Mouse (Mus musculus) forebrain, embryonic 11.5 days (tissue): Measurements from ENCODE around the gene Sec13. TPM values are rescaled to one million over a fixed set of nuclear protein-coding genes. Genes with fewer than 3 reads are reported as not detected.

Experiments used
- ATAC-seq: fragments of 200-750 bp; cut with Nextera tagmentation; replicated peaks from 2 replicates; pipeline ENCODE4 v1.8.0; 2017; ENCODE audit warnings: moderate TSS enrichment; ENCODE audit not compliant: low FRiP score
- DNase-seq: peaks from one replicate; pipeline ENCODE4 v3.0.0-alpha.2; 2017; ENCODE audit warnings: low spot score
- H3K27ac ChIP-seq: fragments of 300-500 bp; sonication (generic); 2 replicates; pipeline ENCODE4 v1.5.1; 2014; ENCODE audit warnings: low read depth, low read length
- H3K27me3 ChIP-seq: fragments of 300-500 bp; sonication (generic); 2 replicates; pipeline ENCODE4 v1.6.1; 2014; ENCODE audit warnings: mild to moderate bottlenecking, low read length, mixed read lengths; ENCODE audit not compliant: control insufficient read depth, insufficient read depth
- H3K36me3 ChIP-seq: fragments of 300-500 bp; sonication (generic); 2 replicates; pipeline ENCODE4 v1.6.1; 2014; ENCODE audit warnings: mild to moderate bottlenecking, low read length, moderate library complexity, mixed read lengths; ENCODE audit not compliant: control insufficient read depth, insufficient read depth
- H3K4me1 ChIP-seq: fragments of 300-500 bp; sonication (generic); replicated peaks from 2 replicates; pipeline ENCODE4 v1.6.1; 2014; ENCODE audit warnings: low read length, mixed read lengths; ENCODE audit not compliant: control insufficient read depth, insufficient read depth
- H3K4me2 ChIP-seq: fragments of 300-500 bp; sonication (generic); 2 replicates; pipeline ENCODE4 v1.6.1; 2014; ENCODE audit warnings: low read depth, mild to moderate bottlenecking, low read length, moderate library complexity, mixed read lengths; ENCODE audit not compliant: severe bottlenecking
- H3K4me3 ChIP-seq: fragments of 300-500 bp; sonication (generic); 2 replicates; pipeline ENCODE4 v1.5.1; 2014; ENCODE audit warnings: low read depth, low read length
- H3K9ac ChIP-seq: fragments of 300-500 bp; sonication (generic); 2 replicates; pipeline ENCODE4 v1.6.1; 2014; ENCODE audit warnings: low read length
- H3K9me3 ChIP-seq: fragments of 300-500 bp; sonication (generic); 2 replicates; pipeline ENCODE4 v1.6.1; 2016; ENCODE audit warnings: low read length, mixed read lengths; ENCODE audit not compliant: control insufficient read depth
- WGBS: fragments of 180-500 bp; shearing (Covaris S2); extraction: QIAGEN DNeasy Blood & Tissue Kit; methylation state at CpG from one replicate; pipeline ENCODE4 v1.1.7; 2014; 5-methylcytosine and 5-hydroxymethylcytosine counted together
- polyA plus RNA-seq: library from polyadenylated mRNA; unstranded; fragments of >200 nt; fragmentation: Nextera tagmentation; extraction: Ambion mirVana; gene quantifications from 2 replicates; pipeline ENCODE4 v1.2.1, GENCODE M21; 2014

The Sec13 gene
- polyA plus RNA-seq, 1 experiment from 2014 or later, result 248 TPM

DNA sequence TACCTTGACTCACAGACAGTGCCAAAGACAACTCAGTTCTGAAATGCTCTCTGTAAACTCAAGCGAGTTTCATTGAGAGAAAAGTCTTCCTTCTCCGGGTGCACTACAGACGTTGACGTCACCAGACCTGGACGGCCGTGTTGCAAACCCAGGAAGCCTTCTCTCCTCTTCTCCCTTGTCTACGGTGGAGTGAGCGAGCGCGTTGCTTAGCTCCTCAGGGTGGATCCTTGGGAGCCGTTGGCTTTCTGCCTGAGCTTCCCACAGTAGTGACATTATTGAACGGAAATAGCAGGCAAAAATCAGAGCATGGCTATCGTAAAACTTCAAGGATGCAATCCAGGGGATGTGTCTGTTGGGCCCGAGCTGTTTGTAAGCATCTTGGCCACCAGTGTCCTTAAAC, 6.7 kb upstream of the Sec13 start:
- Histone ChIP-seq H3K36me3 (no peaks in the 10 kb centered on the region), H3K27me3 (no peaks in the 10 kb centered on the region), H3K27ac (no peak overlapping the region), H3K9me3 (no peaks in the 10 kb centered on the region), H3K4me2 (no peak overlapping the region), H3K4me3 (no peak overlapping the region), H3K4me1 (no peaks in the 10 kb centered on the region), H3K9ac (no peak overlapping the region)
- no peak for ATAC-seq
- DNase-seq, result no peak
- WGBS, result 90% methylated on average over 14 of the region's 14 CpGs

DNA sequence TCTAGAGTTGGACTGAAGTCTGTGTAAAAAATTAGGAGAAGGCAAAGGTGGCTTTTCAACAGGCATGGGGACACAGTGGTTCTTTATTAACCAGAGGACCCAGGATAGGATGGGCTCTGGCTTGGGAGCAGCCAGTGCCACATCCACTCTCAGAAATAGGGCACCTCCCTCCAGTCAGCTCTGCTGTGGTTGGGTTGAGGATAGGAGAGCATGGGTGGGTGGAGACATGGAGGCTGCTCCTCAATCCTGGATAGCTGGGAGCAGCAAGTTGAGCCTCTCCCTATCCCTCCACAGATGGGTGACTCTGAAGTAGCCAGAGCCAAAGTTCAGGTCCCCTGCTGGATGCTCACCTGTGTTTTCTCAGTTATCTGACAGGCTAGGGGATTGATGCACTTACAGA, 4.6 kb upstream of the Sec13 start:
- H3K4me1 ChIP-seq, result no peaks in the 10 kb centered on the region
- no peak for ATAC-seq
- no peak overlapping the region for H3K9ac ChIP-seq

DNA sequence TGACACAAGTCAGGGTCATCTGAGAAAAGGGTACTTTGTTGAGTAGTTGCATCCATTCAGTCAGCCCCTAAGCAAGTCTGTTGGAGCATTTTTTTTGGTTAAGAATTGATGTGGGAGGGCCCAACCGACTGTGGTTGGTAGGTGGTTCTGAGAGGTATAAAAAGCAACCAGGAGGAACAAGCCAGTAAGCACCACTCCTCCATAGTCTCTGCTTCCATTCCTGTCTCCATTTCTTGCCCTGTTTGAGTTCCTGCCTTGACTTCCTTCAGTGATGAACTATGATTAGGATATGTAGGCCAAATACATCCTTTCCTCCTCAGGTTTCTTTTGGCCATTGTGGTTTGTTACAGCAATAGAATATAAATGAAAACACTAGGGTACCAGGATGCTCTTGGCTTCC, 2.6 kb upstream of the Sec13 start:
- H3K9ac ChIP-seq, result no peak overlapping the region
- H3K4me1 ChIP-seq, result no peaks in the 10 kb centered on the region; the same call in 1 of the 2 replicates
- H3K4me2 ChIP-seq, result no peak overlapping the region
- H3K27me3 ChIP-seq, result no peaks in the 10 kb centered on the region
- 68% methylated on average over 1 of the region's 1 CpGs for WGBS
- ATAC-seq (no peak), DNase-seq (no peak)
- no peaks in the 10 kb centered on the region for H3K36me3 ChIP-seq
- H3K4me3 ChIP-seq, result no peak overlapping the region
- no peaks in the 10 kb centered on the region for H3K9me3 ChIP-seq
- H3K27ac ChIP-seq, result no peak overlapping the region

More for the DNA sequence above, 4.6 kb upstream of the Sec13 start:
- H3K27me3 ChIP-seq, result no peaks in the 10 kb centered on the region
- H3K4me2 ChIP-seq, result no peak overlapping the region
- H3K9me3 ChIP-seq, result no peaks in the 10 kb centered on the region
- H3K4me3 ChIP-seq, result no peak overlapping the region
- DNase-seq, result no peak
- H3K27ac ChIP-seq, result no peak overlapping the region
- no peaks in the 10 kb centered on the region for H3K36me3 ChIP-seq

DNA sequence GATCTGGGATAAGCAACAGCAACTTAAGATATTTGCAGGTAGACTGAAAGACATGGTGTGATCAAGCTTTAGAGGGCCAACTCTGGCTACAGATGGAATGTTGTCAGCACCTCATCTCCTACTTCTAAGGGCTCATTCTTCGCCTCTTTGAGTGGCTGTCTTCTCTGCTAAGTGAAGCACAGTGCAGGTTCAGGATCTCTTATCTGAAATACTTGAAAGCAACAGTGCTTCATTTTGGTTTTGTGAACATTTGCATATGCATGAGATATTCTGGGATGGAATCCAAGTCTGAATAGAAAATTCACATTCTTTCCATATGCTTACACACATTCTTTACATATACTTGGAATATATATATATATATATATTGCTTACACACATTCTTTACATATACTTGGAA, 1.8 kb upstream of the Sec13 start:
- 81% methylated on average over 1 of the region's 1 CpGs for WGBS
- Histone ChIP-seq H3K36me3 (no peaks in the 10 kb centered on the region; the same call in 1 of the 2 replicates), H3K9ac (no peak overlapping the region), H3K4me3 (no peak overlapping the region), H3K9me3 (no peaks in the 10 kb centered on the region), H3K27me3 (no peaks in the 10 kb centered on the region), H3K4me2 (no peak overlapping the region), H3K27ac (no peak overlapping the region), H3K4me1 (no peaks in the 10 kb centered on the region; the same call in 1 of the 2 replicates)
- ATAC-seq, result no peak
- no peak for DNase-seq

DNA sequence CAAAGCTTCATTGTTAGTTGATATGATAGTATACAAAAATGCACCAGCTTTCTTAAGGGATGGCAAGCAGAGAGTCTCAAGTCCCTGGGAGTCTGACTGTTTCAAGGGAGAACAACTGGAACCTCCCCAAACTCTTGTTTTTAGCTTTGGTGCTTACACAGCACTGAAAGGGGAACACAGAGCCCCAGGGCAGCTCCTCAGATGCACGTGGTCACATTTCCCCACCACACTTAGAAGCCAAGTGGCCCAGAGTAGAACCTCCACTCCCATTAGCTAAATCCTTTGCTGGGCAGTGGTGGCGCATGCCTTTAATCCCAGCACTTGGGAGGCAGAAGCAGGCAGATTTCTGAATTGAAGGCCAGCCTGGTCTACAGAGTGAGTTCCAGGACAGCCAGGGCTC, 882 bp upstream of the Sec13 start:
- DNase-seq (no peak), ATAC-seq (no peak)
- Histone ChIP-seq H3K36me3 (no peaks in the 10 kb centered on the region; the same call in 1 of the 2 replicates), H3K4me2 (no peak overlapping the region), H3K27me3 (no peaks in the 10 kb centered on the region), H3K9ac (no peak overlapping the region), H3K4me3 (no peak overlapping the region), H3K4me1 (no peaks in the 10 kb centered on the region; the same call in 1 of the 2 replicates), H3K9me3 (no peaks in the 10 kb centered on the region), H3K27ac (no peak overlapping the region)
- 74% methylated on average over 2 of the region's 2 CpGs for WGBS

DNA sequence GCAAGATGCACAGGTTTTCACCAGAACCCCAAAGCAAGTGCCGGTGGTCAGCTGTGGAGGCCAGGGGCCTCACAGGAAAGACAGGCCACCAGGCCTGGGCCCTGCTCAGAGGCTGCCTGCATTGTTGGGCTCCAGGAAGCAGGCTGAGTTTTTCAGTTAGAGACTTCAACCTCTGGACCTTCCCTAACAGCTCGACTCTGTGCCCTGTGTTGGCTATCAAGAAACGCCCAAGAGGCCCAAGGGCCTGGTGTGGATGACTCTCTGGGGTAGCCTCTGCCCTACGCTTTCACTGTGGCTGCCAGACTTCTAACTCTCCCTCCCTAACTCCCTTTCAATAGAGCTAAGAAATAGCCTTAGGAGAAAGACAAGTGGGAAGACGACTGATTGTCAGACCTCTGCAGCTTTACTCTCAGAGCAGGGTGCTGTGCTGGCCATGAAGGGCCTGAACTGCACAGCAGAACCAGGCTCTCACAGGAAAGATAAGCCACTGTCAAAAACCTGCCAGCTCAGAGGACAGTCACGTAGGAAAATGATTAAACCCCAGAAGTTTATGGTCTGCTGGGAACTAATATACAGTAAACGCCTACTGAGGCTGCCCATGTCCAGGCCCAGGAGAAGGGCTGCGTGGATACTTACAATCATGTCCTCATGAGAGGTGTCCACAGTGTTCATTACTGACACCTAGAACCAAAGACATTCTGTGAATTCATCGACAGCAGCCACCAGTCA, 3.1 kb downstream of the Sec13 start:
- Histone ChIP-seq H3K9ac (no peak overlapping the region), H3K4me1 (no peaks in the 10 kb centered on the region; the same call in 1 of the 2 replicates), H3K27ac (no peak overlapping the region), H3K4me2 (no peak overlapping the region), H3K4me3 (no peak overlapping the region), H3K27me3 (no peaks in the 10 kb centered on the region), H3K9me3 (no peaks in the 10 kb centered on the region), H3K36me3 (no peaks in the 10 kb centered on the region; the same call in 1 of the 2 replicates)
- DNase-seq, result no peak
- 89% methylated on average over 9 of the region's 9 CpGs for WGBS
- no peak for ATAC-seq

DNA sequence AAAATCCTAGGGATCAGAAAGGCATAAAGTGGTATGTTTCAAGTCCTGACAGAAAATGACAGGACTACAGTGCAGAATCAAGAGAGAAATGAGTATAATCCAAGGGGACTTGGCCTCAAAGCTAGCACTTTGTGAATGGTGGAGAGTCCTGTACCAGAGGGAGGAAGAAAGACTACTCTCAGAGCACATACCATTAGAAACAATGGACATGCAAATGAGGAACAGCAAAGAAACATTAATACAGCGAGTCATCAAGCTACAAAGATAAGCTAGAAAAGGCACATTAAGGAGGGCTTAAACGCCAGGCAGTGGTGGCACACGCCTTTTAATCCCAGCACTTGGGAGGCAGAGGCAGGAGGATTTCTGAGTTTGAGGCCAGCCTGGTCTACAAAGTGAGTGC, 9.2 kb downstream of the Sec13 start:
- no peaks in the 10 kb centered on the region for H3K27me3 ChIP-seq
- H3K27ac ChIP-seq, result no peak overlapping the region
- no peak overlapping the region for H3K9ac ChIP-seq
- DNase-seq (no peak), ATAC-seq (no peak)
- 96% methylated on average over 3 of the region's 3 CpGs for WGBS
- H3K4me2 ChIP-seq, result no peak overlapping the region
- H3K9me3 ChIP-seq, result no peaks in the 10 kb centered on the region
- H3K4me3 ChIP-seq, result no peak overlapping the region
- peaks cover 8% of the 10 kb centered on the region for H3K36me3 ChIP-seq
- H3K4me1 ChIP-seq, result no peaks in the 10 kb centered on the region

DNA sequence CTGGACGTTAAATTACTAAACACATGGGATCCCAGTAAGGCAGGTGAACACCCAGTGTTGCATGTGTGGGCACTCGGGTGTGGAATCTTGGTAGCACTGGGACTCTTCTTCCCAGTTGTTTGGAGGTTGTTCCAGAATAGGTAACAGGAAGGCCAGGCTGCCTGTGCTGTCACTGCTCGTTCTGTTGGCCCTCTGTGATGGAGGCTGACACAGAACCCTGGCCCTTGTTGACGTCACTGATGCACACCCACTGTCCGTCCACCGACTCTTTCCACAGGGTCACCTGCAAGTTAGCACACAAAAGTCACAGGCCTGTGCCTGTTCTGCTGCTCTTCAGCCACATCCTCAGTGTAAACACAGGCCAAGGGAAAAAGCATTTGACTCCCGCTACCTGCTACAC, 12.4 kb downstream of the Sec13 start:
- 91% methylated on average over 7 of the region's 7 CpGs for WGBS
- no peak overlapping the region for H3K27ac ChIP-seq
- no peaks in the 10 kb centered on the region for H3K9me3 ChIP-seq
- no peaks in the 10 kb centered on the region for H3K4me1 ChIP-seq
- no peak overlapping the region for H3K4me2 ChIP-seq
- H3K4me3 ChIP-seq, result no peak overlapping the region
- no peaks in the 10 kb centered on the region for H3K27me3 ChIP-seq
- no peak for DNase-seq
- peaks cover 8% of the 10 kb centered on the region for H3K36me3 ChIP-seq
- ATAC-seq, result no peak
- H3K9ac ChIP-seq, result no peak overlapping the region

DNA sequence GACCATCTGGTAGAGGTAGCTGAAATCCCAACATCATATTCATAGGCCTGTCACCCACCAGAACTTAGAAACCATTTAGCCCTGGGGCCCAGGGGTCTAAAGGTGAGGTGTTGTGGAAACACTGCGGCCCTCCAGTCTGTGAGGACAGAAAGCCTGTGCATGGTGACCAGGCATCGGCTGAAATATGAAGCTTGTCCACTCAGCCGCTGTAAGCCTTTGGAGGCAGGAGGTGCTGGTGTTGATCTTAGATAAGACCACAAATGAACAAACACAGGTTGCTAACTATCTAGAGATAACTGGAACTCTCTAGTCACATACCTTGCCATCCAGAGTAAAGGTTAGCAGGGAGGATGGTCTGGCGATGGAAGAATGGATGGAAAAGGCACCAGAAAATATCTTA, 19.5 kb downstream of the Sec13 start:
- no peaks in the 10 kb centered on the region for H3K36me3 ChIP-seq
- WGBS, result 93% methylated on average over 4 of the region's 4 CpGs
- no peak for DNase-seq
- H3K9me3 ChIP-seq, result no peaks in the 10 kb centered on the region
- H3K4me1 ChIP-seq, result no peaks in the 10 kb centered on the region
- no peak overlapping the region for H3K27ac ChIP-seq
- H3K4me3 ChIP-seq, result no peak overlapping the region
- ATAC-seq, result no peak
- H3K27me3 ChIP-seq, result no peaks in the 10 kb centered on the region
- H3K9ac ChIP-seq, result no peak overlapping the region
- H3K4me2 ChIP-seq, result no peak overlapping the region
